Mouse (Mus musculus) granulocyte monocyte progenitor cell, adult 5-6 weeks (primary cell): ENCODE data around the gene Hsd11b2. TPM values are rescaled to one million over a fixed set of nuclear protein-coding genes. Genes with fewer than 3 reads are reported as not detected.
A peak's percentile ranks its signal among the peaks of the same experiment; 100 is the strongest.

Experiments
- ATAC-seq: replicated peaks from 2 replicates; pipeline ENCODE4 v1.8.0; 2016; ENCODE audit warnings: mild to moderate bottlenecking, moderate TSS enrichment, inconsistent platforms; ENCODE audit not compliant: poor library complexity, severe bottlenecking
- total RNA-seq, 2 experiments: library from RNA; stranded (forward) in 1 of 2; stranded (reverse) in 1 of 2; fragments of 200-712, 200-1000 nt in 1 of 2; fragments of >200 nt in 1 of 2; fragmentation: Nextera tagmentation in 1 of 2; gene quantifications; 2 replicates each; pipeline ENCODE4 v1.2.3; 2014 to 2017

The Hsd11b2 gene
- total RNA-seq (2014; fragmentation: Nextera tagmentation): not detected in 2 replicates
- not detected in 2 replicates for total RNA-seq (2017)

DNA sequence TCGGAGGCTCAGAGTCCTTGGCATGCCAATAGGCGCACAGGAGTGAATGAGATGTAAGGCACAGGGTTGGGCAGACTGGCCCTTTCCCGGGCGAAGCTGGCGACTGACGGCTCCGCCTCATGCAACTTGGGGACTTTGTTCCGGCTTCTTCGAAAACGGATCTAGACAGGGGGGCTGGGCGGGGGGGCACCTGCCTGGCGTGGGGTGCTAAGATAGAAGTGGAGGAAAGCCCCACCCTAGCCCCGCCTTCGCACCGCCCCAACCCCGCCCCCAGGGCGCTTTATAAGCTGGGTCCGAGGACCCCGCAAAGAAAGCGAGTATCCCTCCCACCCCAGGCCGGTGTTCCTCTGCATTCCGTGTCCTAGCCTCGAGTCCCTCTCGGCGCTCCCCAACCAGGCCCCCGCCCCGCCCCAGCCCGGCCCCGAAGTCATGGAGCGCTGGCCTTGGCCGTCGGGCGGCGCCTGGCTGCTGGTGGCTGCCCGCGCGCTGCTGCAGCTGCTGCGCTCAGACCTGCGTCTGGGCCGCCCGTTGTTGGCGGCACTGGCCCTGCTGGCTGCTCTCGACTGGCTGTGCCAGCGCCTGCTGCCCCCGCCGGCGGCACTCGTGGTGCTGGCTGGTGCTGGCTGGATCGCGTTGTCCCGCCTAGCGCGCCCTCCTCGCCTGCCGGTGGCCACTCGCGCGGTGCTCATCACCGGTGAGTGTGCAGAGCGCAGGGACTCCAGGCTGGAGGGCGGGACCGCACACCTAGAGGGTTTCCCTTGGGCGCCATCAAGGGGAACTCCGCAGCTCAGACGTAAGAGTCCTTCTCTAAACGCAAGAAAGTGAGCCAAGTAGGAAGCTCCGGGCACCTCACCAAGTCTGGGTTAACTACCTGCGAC lies at the start of gene Hsd11b2:
TSS of gene Hsd11b2 (plus strand) at position 320 of the 878 bp plus-strand sequence.
- peak; percentile 40 for ATAC-seq

DNA sequence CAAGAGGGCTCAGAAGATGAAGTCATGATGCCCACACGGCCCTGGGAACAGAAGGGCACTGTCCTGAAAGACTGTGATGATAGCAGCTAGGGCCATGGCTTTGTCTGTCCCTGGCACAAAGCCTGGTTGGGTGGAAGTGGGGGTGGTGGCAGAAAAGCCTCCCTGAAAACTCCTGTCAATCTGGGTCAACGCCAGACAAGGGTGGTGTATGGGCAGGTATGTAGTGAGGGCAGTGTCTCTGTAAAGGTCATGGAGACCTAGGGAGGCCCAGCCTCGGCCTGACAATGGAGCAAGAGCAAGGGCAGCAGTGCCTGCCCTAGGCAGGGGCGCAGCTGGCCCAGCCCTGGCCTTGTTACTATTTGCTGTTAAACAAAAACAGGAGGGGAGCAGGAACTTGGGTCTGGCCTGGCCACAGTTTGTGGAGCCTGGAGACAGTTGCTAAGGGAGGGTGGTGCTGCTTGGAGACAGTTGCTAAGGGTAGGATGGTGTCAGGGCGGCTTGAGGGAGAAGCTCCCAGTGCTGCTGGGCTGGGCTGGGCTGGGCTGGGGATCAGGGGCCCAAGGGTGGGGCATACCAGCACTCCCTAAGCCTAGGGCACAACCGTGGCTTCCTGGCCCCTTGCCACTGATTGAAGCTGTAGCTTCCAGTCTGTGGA lies 49.4 kb upstream of the Hsd11b2 start:
- ATAC-seq: no peak

DNA sequence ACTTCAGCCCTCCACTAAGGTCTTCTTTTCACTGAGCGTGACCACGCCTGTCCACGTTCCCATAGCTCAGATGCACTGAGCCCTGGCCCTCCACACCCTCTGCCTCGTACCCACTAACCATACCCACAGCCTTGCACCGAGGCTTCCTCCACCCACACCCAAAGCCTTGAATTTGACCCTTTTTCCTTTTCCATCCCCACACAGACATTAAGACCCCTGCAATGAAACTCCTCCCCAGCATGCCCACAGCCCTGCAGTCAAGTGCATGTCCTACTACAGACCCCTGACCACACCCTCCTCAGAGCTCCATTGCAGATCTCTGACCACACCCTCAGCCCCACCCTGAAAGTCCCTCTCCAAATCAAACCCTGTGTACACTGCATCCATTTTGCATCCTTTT lies 48.7 kb upstream of the Hsd11b2 start:
- no peak for ATAC-seq

DNA sequence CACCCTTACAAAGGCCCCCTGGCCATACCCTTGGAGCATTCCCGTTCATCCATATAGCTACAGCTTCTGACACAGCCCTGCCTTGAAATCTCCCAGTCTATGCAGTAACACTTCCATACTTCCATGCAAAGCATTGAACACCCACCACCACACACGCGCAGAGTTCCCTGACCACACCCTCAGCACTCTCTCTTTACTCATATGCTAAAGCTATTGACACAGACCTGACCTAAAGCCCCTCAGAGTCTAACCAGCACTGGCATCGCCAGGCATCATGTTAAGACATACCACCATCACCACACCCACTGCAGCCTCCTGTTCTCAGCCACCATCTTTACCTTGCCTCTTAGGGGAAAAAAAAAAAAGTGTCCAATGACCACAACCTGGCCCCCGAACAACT lies 48.3 kb upstream of the Hsd11b2 start:
- ATAC-seq: peak; percentile 21

DNA sequence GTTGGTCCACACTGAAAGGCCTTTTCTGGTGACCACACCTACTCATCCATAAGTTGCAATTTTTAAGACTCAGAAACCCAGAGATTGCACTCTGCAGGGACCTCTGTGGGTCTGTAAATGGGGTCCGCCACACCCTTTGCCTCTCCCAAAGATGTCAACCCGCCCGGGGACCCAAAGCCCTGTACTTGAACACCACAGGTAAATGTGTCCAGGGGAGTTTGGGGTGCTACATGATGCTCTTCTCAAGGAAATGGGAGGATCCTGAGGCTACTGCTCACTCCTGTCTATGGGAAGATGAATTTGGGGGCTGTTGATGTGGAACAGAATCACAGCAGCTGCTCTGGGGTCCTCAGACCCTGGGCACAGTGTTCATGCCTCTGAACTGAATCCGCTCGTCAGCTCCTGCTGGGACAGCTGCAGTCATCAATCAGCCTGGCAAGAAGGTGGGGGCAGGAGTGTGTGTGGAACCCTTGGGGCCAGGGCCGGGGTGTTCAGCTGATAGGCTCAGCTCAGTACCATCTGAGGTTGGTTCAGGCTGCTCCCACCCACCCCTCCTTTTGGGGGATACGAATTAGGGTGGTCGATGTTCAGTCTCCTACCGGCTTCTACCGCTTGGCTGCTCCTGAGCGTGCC lies 47.8 kb upstream of the Hsd11b2 start:
- no peak for ATAC-seq

DNA sequence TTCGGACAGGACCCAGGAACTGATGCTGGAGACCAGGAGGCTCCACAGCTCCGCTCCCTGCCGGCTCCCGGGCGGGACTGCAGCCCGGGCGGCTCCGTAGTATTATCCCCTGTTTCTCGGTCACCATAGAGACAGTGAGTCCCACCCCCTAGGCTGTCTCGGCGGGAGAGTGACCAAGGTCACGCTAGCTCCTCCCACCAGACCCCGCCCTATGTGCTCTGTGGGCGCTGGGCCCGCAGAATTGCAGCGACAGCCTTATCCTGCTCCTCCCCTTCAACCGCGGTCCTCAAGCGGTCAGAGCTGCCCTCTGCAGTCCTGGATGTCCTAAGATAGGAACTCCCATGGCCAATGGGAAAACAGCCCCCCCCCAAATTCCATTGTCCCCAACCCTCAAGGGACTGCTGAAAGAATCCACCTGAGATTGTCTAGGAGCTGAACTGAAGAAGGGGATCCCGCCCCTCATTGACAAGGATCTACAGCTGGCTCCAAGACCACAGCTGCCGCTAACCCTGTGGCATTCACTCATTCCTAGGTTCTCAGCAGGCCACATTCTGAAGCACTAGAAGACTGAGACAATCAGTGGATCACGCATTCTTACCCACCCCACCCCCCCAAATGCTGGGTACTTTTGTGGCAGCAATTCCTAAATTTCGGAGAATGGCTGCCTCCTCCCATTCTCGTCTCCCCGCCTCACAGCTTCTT lies 47.1 kb upstream of the Hsd11b2 start, which contains the start of gene Tppp3:
TSS of gene Tppp3 (minus strand) at position 213 of the 702 bp plus-strand sequence.
- peak; percentile 84 for ATAC-seq

DNA sequence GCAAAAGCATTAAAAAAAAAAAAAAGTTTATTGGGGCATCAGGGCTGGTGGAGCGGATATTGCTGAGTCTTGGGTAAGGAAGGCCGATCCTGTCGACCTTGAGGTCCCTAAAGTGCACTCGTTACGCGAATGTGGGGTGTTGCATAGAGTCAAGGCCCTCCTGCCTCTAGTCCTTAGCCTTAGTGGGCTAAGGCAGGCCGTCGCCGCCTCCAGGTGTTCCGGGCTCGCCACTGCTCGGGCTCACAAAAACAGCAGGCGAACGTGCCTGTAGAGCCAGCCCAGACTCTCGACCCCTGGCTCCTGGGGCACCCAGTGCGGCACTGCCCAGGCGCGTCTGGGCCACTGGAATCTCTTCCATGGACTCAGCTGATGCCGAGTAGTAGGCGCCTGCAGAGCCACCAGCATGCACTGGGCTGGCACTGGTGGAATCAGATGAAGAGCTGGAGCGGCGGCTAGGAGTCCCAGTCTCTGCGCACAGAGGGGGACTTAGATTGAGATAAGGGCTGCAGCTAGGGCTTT lies 46.1 kb upstream of the Hsd11b2 start:
- no peak for ATAC-seq

DNA sequence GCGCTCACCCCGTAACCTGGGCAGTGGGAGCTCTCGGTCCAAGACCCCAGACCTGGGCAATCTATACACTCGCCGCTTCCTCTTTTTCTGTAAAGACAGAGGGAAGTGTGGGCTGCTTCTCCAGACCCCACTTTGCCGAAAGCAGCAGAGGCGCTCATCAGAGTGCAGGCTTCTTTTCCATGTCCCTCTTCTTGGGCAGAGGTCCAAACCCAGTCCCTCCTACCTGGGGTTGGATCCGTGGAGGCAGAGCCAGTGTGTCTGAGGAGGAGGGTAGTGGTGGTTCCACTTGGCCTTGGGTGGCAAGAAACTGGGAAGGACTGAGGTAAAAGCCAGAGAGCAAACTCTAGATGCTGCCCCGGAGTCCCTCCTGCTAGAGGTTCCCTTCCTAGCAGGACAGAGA lies 45.6 kb upstream of the Hsd11b2 start:
- peak; percentile 20 for ATAC-seq

DNA sequence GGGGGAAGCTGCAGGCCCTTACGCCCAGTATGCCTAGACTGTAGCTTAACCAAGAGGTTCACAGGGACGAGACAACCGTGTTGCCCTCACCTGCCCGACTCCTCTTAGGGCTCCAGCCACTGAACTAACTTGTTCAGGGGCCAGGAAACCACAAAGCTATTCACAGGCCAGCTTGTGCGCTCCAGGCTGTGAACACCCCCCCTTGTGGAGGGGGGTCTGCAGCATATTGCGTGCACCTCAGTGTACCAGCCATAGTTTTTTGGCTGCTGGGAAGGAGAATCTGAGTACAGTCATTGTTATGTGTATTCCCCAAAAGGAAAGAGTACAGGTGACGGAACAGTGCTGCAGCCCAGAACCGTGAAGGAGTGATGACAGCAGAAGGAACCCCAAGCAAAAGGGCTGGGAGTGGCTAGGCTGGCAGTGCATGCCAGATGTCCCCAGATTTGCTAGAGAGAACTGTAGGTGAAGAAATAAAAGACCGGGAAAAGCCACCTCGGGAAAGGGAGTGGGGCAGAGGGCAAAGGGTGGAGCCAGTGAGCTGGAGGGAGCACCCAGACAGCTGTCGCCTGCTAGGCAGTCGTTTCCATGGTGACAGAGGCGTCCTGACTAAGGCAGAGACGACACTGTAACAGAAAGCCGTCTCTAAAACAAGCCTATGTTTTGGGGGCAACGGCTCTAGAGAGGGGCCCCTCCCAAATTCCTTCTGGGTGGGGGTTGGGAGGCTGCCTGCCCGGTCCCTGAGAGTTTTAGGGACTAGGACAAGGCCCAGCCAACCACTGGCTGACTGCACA lies 44.5 kb upstream of the Hsd11b2 start:
- no peak for ATAC-seq

DNA sequence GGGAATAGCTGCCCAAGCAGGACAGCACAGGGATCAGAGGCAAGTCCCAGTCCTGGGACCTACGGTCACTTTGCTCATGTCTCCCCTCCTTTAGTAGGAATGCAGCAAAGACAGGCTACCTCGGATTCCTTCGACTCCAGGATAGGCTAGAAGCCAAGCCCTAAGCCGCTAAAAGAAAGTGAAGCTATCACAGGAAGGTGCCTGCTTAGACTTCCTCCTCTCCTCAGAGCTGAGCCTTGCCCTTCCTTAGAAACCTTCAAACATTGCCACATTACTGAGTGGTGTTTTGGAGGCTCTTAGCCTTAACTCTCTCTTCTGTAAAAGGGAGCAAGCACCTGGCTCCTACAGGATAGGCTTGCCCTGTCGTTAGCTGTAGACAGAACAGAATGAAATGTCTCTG lies 43.9 kb upstream of the Hsd11b2 start:
- 0 out of 2 replicates have a peak, but pooled peaks have one; percentile 6 for ATAC-seq

DNA sequence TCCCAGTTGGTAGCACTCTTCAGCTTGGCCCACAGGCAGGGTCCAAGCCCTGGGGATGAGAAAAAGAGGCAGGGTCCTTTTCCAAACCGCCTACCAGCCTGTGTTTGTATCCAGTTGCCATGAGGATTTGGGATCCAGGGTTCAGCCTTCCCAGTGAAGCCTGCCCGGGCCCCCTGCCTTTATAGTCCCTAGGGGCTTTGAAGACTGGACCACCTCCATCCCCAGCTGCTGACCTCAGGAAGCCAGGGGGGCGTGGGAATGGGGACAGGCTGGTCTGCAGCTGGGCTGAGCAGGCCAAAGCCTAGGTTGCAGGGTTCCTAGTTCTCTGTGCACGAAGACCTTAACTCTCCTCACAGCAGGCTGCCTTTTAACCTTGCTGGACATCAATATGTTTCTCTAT lies 43.3 kb upstream of the Hsd11b2 start:
- no peak for ATAC-seq

DNA sequence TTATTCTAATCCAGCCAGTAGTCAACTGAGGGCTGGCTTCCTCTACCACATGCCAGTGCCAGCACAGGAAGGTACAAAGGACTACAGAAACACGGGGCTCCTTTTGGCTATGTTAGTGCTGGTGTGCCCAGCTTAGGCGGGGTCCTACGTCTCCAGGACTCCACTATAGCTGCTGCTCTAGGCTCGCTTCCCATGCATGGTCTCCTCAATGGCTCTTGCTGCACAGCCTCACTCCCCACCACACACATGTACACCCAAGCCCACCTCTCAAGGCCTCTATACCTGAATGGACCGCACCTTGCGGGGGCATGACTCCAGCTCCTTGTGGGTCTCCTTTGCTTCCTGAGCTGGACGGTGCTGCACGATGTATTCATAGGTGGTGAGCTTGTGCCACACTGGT lies 42.8 kb upstream of the Hsd11b2 start:
- ATAC-seq: no peak

DNA sequence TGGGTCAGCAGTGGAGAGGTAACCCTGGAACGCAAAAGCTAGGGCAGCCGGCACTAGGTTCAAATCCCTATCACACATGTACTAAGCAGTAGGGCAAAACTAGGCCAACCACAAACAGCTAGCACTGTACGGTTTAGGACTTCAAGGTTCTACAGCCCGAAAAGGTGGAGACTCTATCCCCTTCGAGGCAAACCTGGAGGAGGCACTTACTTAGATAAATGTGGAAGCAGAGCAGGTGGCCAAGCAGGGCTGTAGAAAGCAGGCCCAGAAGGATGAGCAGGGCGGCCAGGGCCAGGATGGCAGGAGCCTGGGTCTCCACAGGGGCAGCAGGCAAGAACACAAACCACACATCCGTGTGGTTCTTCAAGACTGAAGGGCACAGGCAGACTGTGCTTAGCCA lies 42.4 kb upstream of the Hsd11b2 start:
- ATAC-seq: no peak

DNA sequence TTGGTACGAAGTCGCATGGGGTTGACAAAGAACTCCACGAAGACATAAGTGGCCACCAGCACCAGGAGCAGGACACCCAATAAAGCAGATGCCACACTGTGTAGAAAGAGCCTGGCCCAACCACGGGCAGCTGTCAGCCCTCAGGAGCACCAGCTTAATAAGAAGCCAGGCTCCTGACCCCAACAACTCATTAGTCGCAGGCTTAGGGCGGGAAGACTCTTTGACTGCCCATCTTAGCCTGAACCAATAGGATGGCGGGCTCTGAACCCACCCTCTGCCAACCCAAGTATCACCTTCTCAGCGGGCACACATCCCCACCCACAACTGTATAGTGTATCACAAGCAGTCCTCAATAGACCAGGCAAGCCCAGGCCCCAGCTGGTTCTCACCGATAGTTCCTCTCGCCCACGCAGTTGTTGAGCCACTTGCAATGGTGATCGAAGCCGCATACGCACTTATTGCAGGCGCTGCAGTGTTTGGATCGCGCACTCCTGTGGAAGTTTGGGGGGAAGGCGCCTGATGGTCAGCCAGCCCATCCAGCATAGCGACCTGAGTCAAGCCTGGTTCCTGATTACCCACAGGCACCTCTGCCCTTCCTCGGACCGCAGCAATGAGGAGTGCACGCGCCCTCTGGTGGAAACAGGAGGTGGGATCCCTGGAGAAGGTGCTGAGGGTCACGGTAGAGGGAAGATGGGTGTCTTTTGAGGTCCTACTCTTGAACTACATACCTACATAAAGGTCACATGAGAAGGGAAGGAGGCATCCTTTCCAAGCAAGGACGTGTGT lies 41.7 kb upstream of the Hsd11b2 start:
- peak; percentile 52 for ATAC-seq

DNA sequence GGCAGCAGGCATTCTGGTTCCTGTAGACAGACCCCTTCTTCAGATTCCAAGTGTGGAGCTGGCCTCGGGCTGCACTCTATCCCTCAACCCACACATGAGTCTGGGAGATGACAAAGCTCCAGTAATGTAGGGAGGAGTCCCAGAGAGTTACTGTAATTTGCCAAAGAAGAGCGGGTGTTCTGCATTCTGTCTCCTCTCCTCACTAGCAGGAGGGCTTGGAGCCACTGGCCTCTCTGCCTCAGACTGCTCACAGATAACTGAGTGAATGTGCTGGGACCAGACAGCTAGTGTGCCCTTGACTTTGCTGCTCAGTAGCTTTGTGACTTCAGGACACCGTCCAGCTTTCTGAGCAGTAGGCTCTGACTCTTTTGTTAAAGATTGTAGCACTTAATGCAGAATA lies 40.8 kb upstream of the Hsd11b2 start:
- ATAC-seq: no peak

DNA sequence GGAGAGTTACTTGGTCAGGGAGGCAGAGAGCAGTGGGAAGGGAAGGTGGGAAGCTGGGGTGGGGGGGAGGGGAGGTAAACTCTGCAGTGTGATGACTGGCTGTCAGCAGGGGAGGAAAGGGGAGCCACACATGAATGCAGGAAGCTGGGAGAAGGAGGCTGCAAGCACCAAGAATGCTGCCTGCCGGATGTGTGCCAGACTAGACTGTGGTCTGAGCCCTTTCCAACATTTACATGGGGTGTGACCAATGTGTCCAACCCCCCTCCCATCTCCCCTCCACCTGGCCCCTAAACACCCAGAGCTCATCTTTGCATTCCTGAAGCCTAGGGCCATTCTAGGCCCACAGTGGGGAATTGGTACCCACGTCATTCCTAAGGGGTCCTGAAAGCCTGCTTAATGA lies 37.5 kb upstream of the Hsd11b2 start:
- no peak for ATAC-seq

DNA sequence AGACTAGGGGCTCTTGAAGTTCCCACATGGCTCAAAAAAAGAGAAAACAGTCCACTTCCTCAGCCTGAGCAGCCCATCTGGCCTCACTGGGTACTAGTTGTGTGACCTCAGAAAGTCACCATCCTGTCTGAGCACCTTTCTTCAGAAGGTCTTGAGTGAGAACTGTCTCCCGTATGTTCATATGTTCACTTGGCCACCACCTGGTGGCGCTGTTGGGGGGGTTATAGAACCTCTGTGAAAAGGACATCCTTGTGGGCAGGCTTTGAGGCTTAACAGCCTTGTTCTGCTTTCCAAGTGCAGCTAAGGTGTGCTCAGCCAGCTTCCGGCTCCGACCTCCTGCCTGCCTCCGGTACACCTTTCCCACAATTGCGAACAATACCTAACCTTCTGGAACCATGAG lies 37.1 kb upstream of the Hsd11b2 start:
- ATAC-seq: peak; percentile 52

DNA sequence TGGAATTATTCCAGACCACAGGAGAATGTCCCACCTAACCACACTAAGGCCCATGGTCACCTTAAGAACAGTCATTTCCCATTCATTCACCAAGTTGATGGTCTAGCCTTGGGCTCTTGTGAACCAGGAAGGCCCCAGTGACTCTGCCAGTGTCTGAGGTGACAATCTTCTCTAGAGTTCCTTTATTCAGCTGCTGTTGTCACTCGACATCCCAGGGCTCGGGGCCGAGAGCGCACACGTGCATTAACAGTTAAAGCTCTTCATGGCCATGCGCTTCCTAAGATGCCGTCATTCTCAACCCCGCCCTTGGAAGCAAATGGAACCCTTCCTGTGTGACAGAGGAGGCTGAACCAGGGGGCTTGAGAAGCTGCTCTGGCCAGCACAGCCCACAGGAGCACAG lies 36.4 kb upstream of the Hsd11b2 start:
- ATAC-seq: no peak
